Mouse (Mus musculus) midbrain, embryonic 14.5 days (tissue): ENCODE measurements at regions not wholly inside any gene's neighbourhood (a gene's known extent, or its start where the extent isn't known, plus 50 kb on each side); places are given as distances from the start of the nearest gene placed in this dataset.
"Not testable (repeated sequence)": the region's sequence is repeated elsewhere in the genome, so short reads cannot be mapped to it uniquely, and the experiment has no call there.

Experiments
- ATAC-seq: fragments of 200-750 bp; cut with Nextera tagmentation; 2 replicates; pipeline ENCODE4 v1.8.0; 2017; ENCODE audit warnings: moderate number of reproducible peaks, moderate library complexity; ENCODE audit not compliant: low FRiP score, low TSS enrichment
- DNase-seq: peaks from one replicate; pipeline ENCODE4 v3.0.0-alpha.2; 2015
- H3K27ac ChIP-seq: fragments of 300-500 bp; sonication (generic); replicated peaks from 2 replicates; pipeline ENCODE4 v1.5.1; 2014; ENCODE audit warnings: mild to moderate bottlenecking, low read depth, low read length, moderate library complexity
- H3K27me3 ChIP-seq: fragments of 300-500 bp; sonication (generic); 2 replicates; pipeline ENCODE4 v1.6.1; 2014; ENCODE audit warnings: low read length, control low read depth, mixed read lengths; ENCODE audit not compliant: control insufficient read depth, insufficient read depth
- H3K36me3 ChIP-seq: fragments of 300-500 bp; sonication (generic); 2 replicates; pipeline ENCODE4 v1.6.1; 2014; ENCODE audit warnings: low read length, control low read depth; ENCODE audit not compliant: control insufficient read depth, insufficient read depth
- H3K4me1 ChIP-seq: fragments of 300-500 bp; sonication (generic); 2 replicates; pipeline ENCODE4 v1.6.1; 2014; ENCODE audit warnings: mild to moderate bottlenecking, antibody characterized with exemption, low read length, control low read depth; ENCODE audit not compliant: control insufficient read depth, insufficient read depth
- H3K4me2 ChIP-seq: fragments of 300-500 bp; sonication (generic); 2 replicates; pipeline ENCODE4 v1.6.1; 2014; ENCODE audit warnings: mild to moderate bottlenecking, low read length, moderate library complexity
- H3K4me3 ChIP-seq: fragments of 300-500 bp; sonication (generic); replicated peaks from 2 replicates; pipeline ENCODE4 v1.5.1; 2014; ENCODE audit warnings: low read depth, low read length
- H3K9ac ChIP-seq: fragments of 300-500 bp; sonication (generic); replicated peaks from 2 replicates; pipeline ENCODE4 v1.6.1; 2014; ENCODE audit warnings: mild to moderate bottlenecking, low read length, moderate library complexity
- H3K9me3 ChIP-seq: fragments of 300-500 bp; sonication (generic); 2 replicates; pipeline ENCODE4 v1.6.1; 2016; ENCODE audit warnings: low read length, control low read depth, mixed read lengths; ENCODE audit not compliant: control insufficient read depth
- WGBS: fragments of 180-500 bp; shearing (Covaris S2); extraction: QIAGEN DNeasy Blood & Tissue Kit; methylation state at CpG from one replicate; pipeline ENCODE4 v1.1.7; 2014; 5-methylcytosine and 5-hydroxymethylcytosine counted together

- peaks cover 82% of the 10 kb centered on the region for H3K9me3 ChIP-seq
- H3K9ac ChIP-seq: no peak overlapping the region
- H3K27ac ChIP-seq: no peak overlapping the region
- H3K4me2 ChIP-seq: no peak overlapping the region
- DNase-seq (no peak), ATAC-seq (peak; percentile 19)
- no peak overlapping the region for H3K4me3 ChIP-seq
- H3K36me3 ChIP-seq: no peaks in the 10 kb centered on the region
- 54% methylated on average over 8 of the region's 8 CpGs for WGBS
- H3K27me3 ChIP-seq: no peaks in the 10 kb centered on the region
- no peaks in the 10 kb centered on the region for H3K4me1 ChIP-seq
These were observed 83.7 kb upstream of the Vmn1r2 start for GRCm38 (mm10) chr4:3083161-3084020.

- H3K9me3 ChIP-seq: peaks cover 81% of the 10 kb centered on the region
- H3K9ac ChIP-seq: no peak overlapping the region
- H3K27me3 ChIP-seq: no peaks in the 10 kb centered on the region
- ATAC-seq (peak; percentile 0; the same call in 1 of the 2 replicates), DNase-seq (peak; percentile 0)
- no peak overlapping the region for H3K4me3 ChIP-seq
- H3K4me2 ChIP-seq: no peak overlapping the region
- H3K36me3 ChIP-seq: no peaks in the 10 kb centered on the region
- no peak overlapping the region for H3K27ac ChIP-seq
- 70% methylated on average over 3 of the region's 3 CpGs for WGBS
- no peaks in the 10 kb centered on the region for H3K4me1 ChIP-seq
These were observed 83.0 kb upstream of the Vmn1r2 start for GRCm38 (mm10) chr4:3084021-3084545.

- Histone ChIP-seq H3K9ac (no peak overlapping the region), H3K9me3 (peaks cover 77% of the 10 kb centered on the region), H3K27ac (no peak overlapping the region), H3K4me2 (no peak overlapping the region), H3K27me3 (no peaks in the 10 kb centered on the region), H3K4me3 (no peak overlapping the region), H3K4me1 (no peaks in the 10 kb centered on the region), H3K36me3 (no peaks in the 10 kb centered on the region)
- 63% methylated on average over 6 of the region's 6 CpGs for WGBS
- DNase-seq: peak; percentile 0
- no peak for ATAC-seq
These were observed 81.4 kb upstream of the Vmn1r2 start for GRCm38 (mm10) chr4:3085456-3086448.

GRCm38 (mm10) chr4:3087616-3088015 is 79.5 kb upstream of the Vmn1r2 start:
- not testable (repeated sequence) for H3K4me1 ChIP-seq

GRCm38 (mm10) chr4:3089567-3090377 is 77.3 kb upstream of the Vmn1r2 start:
- H3K4me1 ChIP-seq: no peaks in the 10 kb centered on the region
- no peaks in the 10 kb centered on the region for H3K36me3 ChIP-seq
- ATAC-seq (peak; percentile 71), DNase-seq (peak; percentile 0)
- H3K9me3 ChIP-seq: peaks cover 43% of the 10 kb centered on the region
- no peak overlapping the region for H3K4me2 ChIP-seq
- no peak overlapping the region for H3K4me3 ChIP-seq
- WGBS: 65% methylated on average over 13 of the region's 13 CpGs
- H3K27ac ChIP-seq: no peak overlapping the region
- no peak overlapping the region for H3K9ac ChIP-seq
- no peaks in the 10 kb centered on the region for H3K27me3 ChIP-seq

More at GRCm38 (mm10) chr4:3087616-3088015, 79.5 kb upstream of the Vmn1r2 start:
- not testable (repeated sequence) for H3K36me3 ChIP-seq, H3K27me3 ChIP-seq, DNase-seq, H3K27ac ChIP-seq, H3K4me3 ChIP-seq, ATAC-seq, H3K9ac ChIP-seq, H3K4me2 ChIP-seq
- 81% methylated on average over 7 of the region's 7 CpGs for WGBS
- peaks cover 64% of the 10 kb centered on the region for H3K9me3 ChIP-seq

GRCm38 (mm10) chr4:3090378-3090735 is 76.8 kb upstream of the Vmn1r2 start:
- peak; percentile 4; the same call in 1 of the 2 replicates for ATAC-seq

GRCm38 (mm10) chr4:3090742-3091141 is 76.4 kb upstream of the Vmn1r2 start:
- no peak overlapping the region for H3K27ac ChIP-seq
- 80% methylated on average over 9 of the region's 9 CpGs for WGBS
- H3K36me3 ChIP-seq: no peaks in the 10 kb centered on the region
- no peaks in the 10 kb centered on the region for H3K27me3 ChIP-seq
- peak; percentile 75 for ATAC-seq
- no peak overlapping the region for H3K9ac ChIP-seq
- H3K4me3 ChIP-seq: no peak overlapping the region
- DNase-seq: no peak
- H3K9me3 ChIP-seq: peaks cover 33% of the 10 kb centered on the region
- H3K4me2 ChIP-seq: no peak overlapping the region
- no peaks in the 10 kb centered on the region for H3K4me1 ChIP-seq

More at GRCm38 (mm10) chr4:3090378-3090735, 76.8 kb upstream of the Vmn1r2 start:
- Histone ChIP-seq H3K4me2 (no peak overlapping the region), H3K27ac (no peak overlapping the region), H3K9me3 (peaks cover 37% of the 10 kb centered on the region), H3K27me3 (no peaks in the 10 kb centered on the region), H3K36me3 (no peaks in the 10 kb centered on the region), H3K9ac (no peak overlapping the region), H3K4me3 (no peak overlapping the region), H3K4me1 (no peaks in the 10 kb centered on the region)
- DNase-seq: peak; percentile 0
- 86% methylated on average over 11 of the region's 11 CpGs for WGBS
